Mouse (Mus musculus) embryonic facial prominence, embryonic 13.5 days (tissue): ENCODE results near the gene Smurf1. TPM values are rescaled to one million over a fixed set of nuclear protein-coding genes. Genes with fewer than 3 reads are reported as not detected.

Source experiments
- ATAC-seq: fragments of 200-750 bp; cut with Nextera tagmentation; 2 replicates; pipeline ENCODE4 v1.8.0; 2017; ENCODE audit warnings: low read depth; ENCODE audit not compliant: insufficient number of reproducible peaks, insufficient read depth, low FRiP score, low TSS enrichment
- H3K27ac ChIP-seq: fragments of 300-500 bp; sonication (generic); 2 replicates; pipeline ENCODE4 v1.5.1; 2015; ENCODE audit warnings: moderate library complexity, mild to moderate bottlenecking, inconsistent platforms
- H3K27me3 ChIP-seq: fragments of 300-500 bp; sonication (generic); 2 replicates; pipeline ENCODE4 v1.6.1; 2015; ENCODE audit warnings: mild to moderate bottlenecking, inconsistent platforms
- H3K36me3 ChIP-seq: fragments of 300-500 bp; sonication (generic); 2 replicates; pipeline ENCODE4 v1.6.1; 2015; ENCODE audit warnings: mild to moderate bottlenecking, inconsistent platforms
- H3K4me1 ChIP-seq: fragments of 300-500 bp; sonication (generic); 2 replicates; pipeline ENCODE4 v1.6.1; 2015; ENCODE audit warnings: inconsistent platforms
- H3K4me2 ChIP-seq: fragments of 300-500 bp; sonication (generic); 2 replicates; pipeline ENCODE4 v1.6.1; 2015; ENCODE audit warnings: moderate library complexity, mild to moderate bottlenecking, inconsistent platforms
- H3K4me3 ChIP-seq: fragments of 300-500 bp; sonication (generic); 2 replicates; pipeline ENCODE4 v1.5.1; 2015; ENCODE audit warnings: mild to moderate bottlenecking, inconsistent platforms
- H3K9ac ChIP-seq: fragments of 300-500 bp; sonication (generic); 2 replicates; pipeline ENCODE4 v1.6.1; 2015; ENCODE audit warnings: mild to moderate bottlenecking, inconsistent platforms
- H3K9me3 ChIP-seq: fragments of 300-500 bp; sonication (generic); 2 replicates; pipeline ENCODE4 v1.6.1; 2016; ENCODE audit warnings: inconsistent platforms
- WGBS: fragments of 180-500 bp; shearing (Covaris S2); methylation state at CpG from one replicate; pipeline ENCODE4 v1.1.7; 2015; ENCODE audit warnings: mixed read lengths; 5-methylcytosine and 5-hydroxymethylcytosine counted together
- polyA plus RNA-seq: library from polyadenylated mRNA; unstranded; fragments of >200 nt; fragmentation: Nextera tagmentation; extraction: Ambion mirVana; gene quantifications from 2 replicates; pipeline ENCODE4 v1.2.1, GENCODE M21; 2015

Gene Smurf1
- polyA plus RNA-seq, 1 experiment from 2014 or later = 18.0 TPM

DNA sequence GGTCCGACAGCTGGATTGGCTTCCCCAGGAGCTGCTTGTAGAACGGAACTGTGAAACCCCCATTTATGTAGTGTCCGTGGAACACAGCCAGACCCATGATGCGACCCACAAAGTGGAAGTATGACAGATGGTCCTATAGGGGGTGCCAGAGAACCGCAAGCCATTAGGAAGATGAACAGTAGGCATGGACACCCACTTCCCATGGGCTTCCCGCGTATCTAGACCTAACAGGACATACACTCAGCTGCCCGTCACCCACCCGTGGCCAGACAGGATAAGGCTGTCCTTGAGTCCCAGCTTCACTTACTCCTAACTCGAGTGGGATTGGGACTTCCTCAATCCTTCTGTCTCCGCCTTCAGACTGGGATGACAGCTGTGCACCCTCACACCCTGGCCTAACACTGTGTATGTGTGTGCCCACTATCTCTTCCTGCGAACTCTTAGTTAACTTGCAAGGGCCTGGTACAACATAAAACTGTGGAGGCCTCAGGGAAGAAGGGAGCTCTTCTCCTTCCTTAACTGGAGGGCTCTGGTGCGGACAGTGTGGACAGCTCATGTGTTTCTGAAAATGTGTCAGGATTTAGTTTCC, 80.9 kb downstream of the Smurf1 start:
- ATAC-seq = no peak
- no peak overlapping the region for H3K9ac ChIP-seq
- no peak overlapping the region for H3K4me3 ChIP-seq
- no peak overlapping the region for H3K27ac ChIP-seq
- H3K36me3 ChIP-seq = peaks cover 100% of the 10 kb centered on the region
- H3K27me3 ChIP-seq = no peaks in the 10 kb centered on the region
- 86% methylated on average over 13 of the region's 13 CpGs for WGBS
- no peaks in the 10 kb centered on the region for H3K4me1 ChIP-seq
- H3K4me2 ChIP-seq = no peak overlapping the region
- no peaks in the 10 kb centered on the region for H3K9me3 ChIP-seq

DNA sequence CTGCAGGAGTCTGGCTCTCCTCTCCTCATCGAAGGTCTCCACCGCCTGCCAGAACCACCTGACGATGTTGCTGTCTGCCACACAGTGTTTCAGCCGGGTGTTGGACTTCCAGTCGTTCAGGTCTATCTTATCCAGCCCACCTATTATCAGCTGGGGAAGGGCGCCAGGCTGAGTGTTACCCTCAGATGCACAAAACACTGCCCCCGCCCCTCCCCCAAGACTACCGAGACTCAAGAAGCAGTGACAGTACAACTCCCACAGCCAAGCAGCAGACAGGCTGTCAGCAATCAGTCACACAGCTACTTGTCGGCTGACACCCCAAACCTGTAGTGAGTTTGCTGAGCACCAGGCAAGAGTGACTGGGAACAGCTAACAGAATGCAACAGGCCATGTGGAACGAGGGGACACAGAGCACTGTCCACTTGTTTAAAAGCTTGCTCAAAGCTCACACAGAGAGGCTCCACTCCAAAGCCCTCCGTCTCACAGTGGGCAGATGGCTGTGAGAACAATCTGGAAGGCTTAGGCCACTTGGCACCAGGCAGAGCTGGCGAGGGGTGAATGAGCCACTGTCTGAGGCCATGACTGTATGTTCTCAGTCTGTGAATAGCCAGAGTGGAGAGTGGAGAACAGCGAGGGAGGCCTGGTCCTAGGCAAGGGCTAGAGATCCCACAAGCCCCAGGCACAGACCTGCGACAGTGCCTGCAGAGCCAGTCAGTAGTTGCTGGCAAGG, 83.8 kb downstream of the Smurf1 start:
- Histone ChIP-seq H3K9ac (no peak overlapping the region), H3K4me1 (no peaks in the 10 kb centered on the region), H3K4me2 (no peak overlapping the region), H3K27ac (no peak overlapping the region), H3K27me3 (no peaks in the 10 kb centered on the region), H3K4me3 (no peak overlapping the region), H3K9me3 (no peaks in the 10 kb centered on the region), H3K36me3 (peaks cover 100% of the 10 kb centered on the region)
- WGBS = 91% methylated on average over 14 of the region's 14 CpGs
- ATAC-seq = no peak

DNA sequence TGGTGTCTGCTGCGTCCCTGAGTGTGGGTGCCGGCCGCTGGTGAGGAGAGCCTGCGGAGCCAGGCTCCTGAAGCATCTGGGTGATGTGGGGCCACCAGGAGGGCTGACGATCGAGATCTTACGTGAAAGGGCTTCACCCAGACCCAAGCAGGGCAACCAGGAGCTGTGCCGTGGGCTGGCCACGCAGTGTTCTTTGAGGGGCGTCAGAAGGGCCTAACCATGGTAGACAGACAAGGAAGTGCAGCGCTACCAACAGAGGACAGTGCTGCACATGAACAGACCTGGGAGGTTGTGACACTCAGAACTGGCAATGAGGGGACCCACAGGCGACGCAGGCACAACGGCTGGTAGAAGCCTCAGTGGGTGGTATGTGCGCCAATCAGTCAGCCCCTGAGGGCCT, 88.6 kb downstream of the Smurf1 start:
- 0 out of 2 replicates have a peak, but pooled peaks cover 3% of the 10 kb centered on the region for H3K4me1 ChIP-seq
- peak overlapping the region; percentile 22; the same call in 1 of the 2 replicates for H3K27ac ChIP-seq
- no peaks in the 10 kb centered on the region for H3K27me3 ChIP-seq
- ATAC-seq = no peak
- H3K9me3 ChIP-seq = no peaks in the 10 kb centered on the region
- H3K4me3 ChIP-seq = no peak overlapping the region
- 92% methylated on average over 15 of the region's 15 CpGs for WGBS
- no peak overlapping the region for H3K9ac ChIP-seq
- H3K4me2 ChIP-seq = no peak overlapping the region
- H3K36me3 ChIP-seq = peaks cover 54% of the 10 kb centered on the region

DNA sequence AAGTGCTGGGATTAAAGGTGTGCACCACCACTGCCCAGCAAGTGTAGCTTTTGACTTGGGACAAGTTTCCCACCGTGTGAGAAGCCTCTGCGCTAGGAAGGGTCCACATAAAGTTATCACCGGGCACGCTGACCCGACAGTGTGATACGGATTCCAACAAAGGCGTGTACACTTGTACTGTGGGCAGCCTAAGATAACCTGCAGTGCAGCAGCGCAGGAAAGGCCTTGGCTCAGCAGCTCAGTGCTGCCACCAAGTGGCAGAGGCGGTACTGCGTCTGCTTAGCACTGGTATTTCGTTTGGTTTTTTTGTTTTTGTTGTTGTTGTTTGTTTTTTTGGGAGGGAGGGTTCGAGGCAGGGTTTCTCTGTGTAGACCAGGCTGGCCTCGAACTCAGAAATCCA, 89.8 kb downstream of the Smurf1 start:
- H3K4me1 ChIP-seq = 0 out of 2 replicates have a peak, but pooled peaks cover 3% of the 10 kb centered on the region
- no peak overlapping the region for H3K4me2 ChIP-seq
- peaks cover 43% of the 10 kb centered on the region for H3K36me3 ChIP-seq
- H3K9ac ChIP-seq = no peak overlapping the region
- no peaks in the 10 kb centered on the region for H3K9me3 ChIP-seq
- no peak overlapping the region for H3K27ac ChIP-seq
- H3K27me3 ChIP-seq = no peaks in the 10 kb centered on the region
- ATAC-seq = no peak
- 12% methylated on average over 13 of the region's 13 CpGs for WGBS
- H3K4me3 ChIP-seq = no peak overlapping the region

DNA sequence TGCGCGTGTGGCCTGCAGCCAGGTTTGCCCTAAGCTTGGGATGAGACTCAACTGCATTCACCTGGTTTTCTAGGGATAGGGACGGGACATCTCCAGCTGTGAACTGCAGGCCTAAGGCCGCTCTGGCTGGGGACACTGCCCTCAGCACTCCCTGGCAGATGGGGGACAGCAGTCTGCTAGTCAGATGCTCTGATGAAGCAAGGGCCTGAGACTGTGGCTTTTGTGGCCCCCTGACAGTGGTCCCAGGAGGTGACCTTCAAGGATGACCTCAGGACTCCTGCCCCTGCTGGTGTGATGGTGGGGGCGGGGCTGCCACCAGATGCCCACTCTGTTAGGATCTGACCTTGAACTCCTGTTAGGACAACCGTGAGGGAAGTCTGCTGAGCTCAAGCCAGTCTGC, 90.4 kb downstream of the Smurf1 start:
- H3K9me3 ChIP-seq = no peaks in the 10 kb centered on the region
- peaks cover 36% of the 10 kb centered on the region for H3K36me3 ChIP-seq
- no peak for ATAC-seq
- 84% methylated on average over 6 of the region's 6 CpGs for WGBS
- no peak overlapping the region for H3K4me3 ChIP-seq
- no peak overlapping the region for H3K9ac ChIP-seq
- 0 out of 2 replicates have a peak, but pooled peaks cover 3% of the 10 kb centered on the region for H3K4me1 ChIP-seq
- H3K27ac ChIP-seq = no peak overlapping the region
- no peaks in the 10 kb centered on the region for H3K27me3 ChIP-seq
- H3K4me2 ChIP-seq = no peak overlapping the region

DNA sequence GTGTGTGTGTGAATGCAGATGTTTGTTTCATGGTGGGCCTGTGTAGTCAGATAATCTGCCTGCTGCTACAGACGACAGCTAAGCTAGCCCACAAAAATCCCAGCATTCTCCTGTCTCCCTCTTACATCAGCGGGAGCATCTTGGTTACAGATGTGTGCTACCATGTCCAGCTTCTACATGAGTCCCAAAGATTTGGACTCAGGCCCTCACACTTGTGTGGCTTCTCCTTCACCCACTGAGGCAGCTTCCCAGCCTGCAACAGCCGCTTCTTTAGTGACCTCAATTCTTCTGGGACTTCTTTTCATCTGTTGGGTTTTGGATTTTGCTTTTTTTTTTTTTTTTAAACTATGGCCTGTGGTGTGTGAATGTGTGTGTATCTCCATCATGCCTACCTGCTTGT, 92.8 kb downstream of the Smurf1 start:
- H3K4me2 ChIP-seq = no peak overlapping the region
- WGBS = 75% methylated on average over 3 of the region's 3 CpGs
- 0 out of 2 replicates have a peak, but pooled peaks cover 3% of the 10 kb centered on the region for H3K4me1 ChIP-seq
- no peak overlapping the region for H3K27ac ChIP-seq
- H3K9ac ChIP-seq = no peak overlapping the region
- no peak overlapping the region for H3K4me3 ChIP-seq
- ATAC-seq = no peak
- no peaks in the 10 kb centered on the region for H3K9me3 ChIP-seq
- H3K36me3 ChIP-seq = peaks cover 13% of the 10 kb centered on the region
- H3K27me3 ChIP-seq = no peaks in the 10 kb centered on the region

DNA sequence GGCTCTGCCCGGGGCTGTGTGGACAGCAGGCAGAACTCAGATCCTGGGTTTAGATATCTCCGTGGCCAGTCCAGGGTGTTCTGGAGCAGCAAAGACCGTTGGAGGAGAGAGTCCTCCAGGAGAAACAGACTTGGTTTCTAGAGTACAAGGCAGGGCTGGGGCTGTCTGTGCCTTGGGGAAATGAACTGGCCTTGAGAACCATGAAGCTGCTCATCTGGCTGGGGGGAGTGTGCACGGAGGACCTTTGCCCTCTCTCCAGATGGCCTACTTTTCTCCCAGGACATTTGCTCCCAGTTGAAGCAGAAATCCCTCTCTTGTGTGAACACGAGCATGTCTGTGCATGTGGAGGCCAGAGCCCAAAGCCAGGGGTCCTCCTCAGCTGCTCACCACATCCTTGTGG, 93.3 kb downstream of the Smurf1 start:
- ATAC-seq = no peak
- 65% methylated on average over 5 of the region's 5 CpGs for WGBS
- no peak overlapping the region for H3K27ac ChIP-seq

DNA sequence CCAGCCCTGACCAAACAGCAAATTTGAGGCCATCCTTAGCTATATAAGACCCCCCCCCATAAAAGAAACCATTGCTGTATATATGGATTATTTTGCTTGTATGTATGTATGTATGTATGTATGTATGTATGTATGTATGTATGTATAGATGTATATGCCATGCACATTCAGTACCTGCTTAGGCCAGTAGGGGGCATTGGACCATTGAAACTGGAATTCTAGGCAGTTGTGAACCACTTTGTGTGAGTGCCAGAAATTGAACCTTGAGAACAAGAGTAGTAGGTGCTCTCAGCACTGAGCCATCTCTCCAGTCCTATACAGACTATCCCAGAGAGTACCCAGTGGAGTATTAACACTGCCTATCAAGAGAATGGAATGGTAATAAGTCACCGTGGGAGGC, 93.9 kb downstream of the Smurf1 start:
- Histone ChIP-seq H3K27ac (no peak overlapping the region), H3K4me1 (0 out of 2 replicates have a peak, but pooled peaks cover 3% of the 10 kb centered on the region), H3K36me3 (peaks cover 2% of the 10 kb centered on the region), H3K9me3 (no peaks in the 10 kb centered on the region), H3K9ac (no peak overlapping the region), H3K27me3 (no peaks in the 10 kb centered on the region), H3K4me2 (no peak overlapping the region), H3K4me3 (no peak overlapping the region)
- 89% methylated on average over 1 of the region's 1 CpGs for WGBS
- no peak for ATAC-seq

More for the DNA sequence above, 93.3 kb downstream of the Smurf1 start:
- no peak overlapping the region for H3K4me3 ChIP-seq
- no peak overlapping the region for H3K4me2 ChIP-seq
- H3K27me3 ChIP-seq = no peaks in the 10 kb centered on the region
- 0 out of 2 replicates have a peak, but pooled peaks cover 3% of the 10 kb centered on the region for H3K4me1 ChIP-seq
- peaks cover 7% of the 10 kb centered on the region for H3K36me3 ChIP-seq
- H3K9me3 ChIP-seq = no peaks in the 10 kb centered on the region
- no peak overlapping the region for H3K9ac ChIP-seq

DNA sequence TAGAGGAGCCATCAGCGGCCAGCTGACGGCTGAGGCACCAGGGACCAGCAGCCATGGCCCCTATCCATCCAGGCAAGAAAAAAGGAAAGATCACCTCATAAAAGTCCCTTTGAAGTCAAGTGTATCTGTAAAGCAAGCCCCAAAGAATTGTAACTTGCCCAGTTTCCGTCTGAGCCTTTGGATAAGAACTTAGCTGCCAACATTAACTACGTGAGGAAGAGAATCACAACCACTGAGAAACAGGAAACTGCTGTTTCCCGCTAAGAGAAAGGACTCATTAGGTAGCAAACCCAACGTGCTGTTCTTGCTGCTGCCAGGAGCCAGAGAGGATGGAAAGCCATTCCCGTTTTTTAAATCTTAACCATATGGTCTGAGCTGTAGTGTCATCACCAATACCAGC, 94.9 kb downstream of the Smurf1 start:
- no peak overlapping the region for H3K4me3 ChIP-seq
- ATAC-seq = no peak
- H3K9ac ChIP-seq = no peak overlapping the region
- H3K36me3 ChIP-seq = no peaks in the 10 kb centered on the region
- H3K27me3 ChIP-seq = no peaks in the 10 kb centered on the region
- 0 out of 2 replicates have a peak, but pooled peaks cover 3% of the 10 kb centered on the region for H3K4me1 ChIP-seq
- 59% methylated on average over 7 of the region's 7 CpGs for WGBS
- H3K27ac ChIP-seq = no peak overlapping the region
- H3K4me2 ChIP-seq = no peak overlapping the region
- no peaks in the 10 kb centered on the region for H3K9me3 ChIP-seq

DNA sequence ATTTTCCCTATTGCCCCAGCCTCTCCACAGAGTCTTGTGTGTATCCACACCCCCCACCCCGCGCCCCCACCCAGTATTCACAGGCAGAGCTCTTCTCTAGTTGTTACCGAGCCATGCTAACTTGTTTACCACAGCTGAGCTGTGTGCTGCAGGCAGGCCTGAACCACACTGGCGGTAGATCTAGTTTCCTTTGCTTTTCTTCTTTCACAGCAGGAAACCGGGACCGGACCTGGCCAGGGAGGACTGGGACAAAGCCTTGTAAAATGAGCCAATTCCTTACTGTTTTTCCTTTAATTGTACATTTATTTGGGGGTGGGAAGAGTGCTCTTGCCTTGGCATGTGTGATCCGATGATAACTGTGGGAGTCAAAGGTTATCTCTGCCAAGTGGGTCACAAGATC, 96.2 kb downstream of the Smurf1 start:
- Histone ChIP-seq H3K9ac (no peak overlapping the region), H3K4me2 (no peak overlapping the region), H3K4me1 (0 out of 2 replicates have a peak, but pooled peaks cover 3% of the 10 kb centered on the region), H3K4me3 (no peak overlapping the region), H3K36me3 (no peaks in the 10 kb centered on the region), H3K9me3 (no peaks in the 10 kb centered on the region), H3K27me3 (no peaks in the 10 kb centered on the region), H3K27ac (no peak overlapping the region)
- WGBS = 69% methylated on average over 7 of the region's 7 CpGs
- no peak for ATAC-seq

DNA sequence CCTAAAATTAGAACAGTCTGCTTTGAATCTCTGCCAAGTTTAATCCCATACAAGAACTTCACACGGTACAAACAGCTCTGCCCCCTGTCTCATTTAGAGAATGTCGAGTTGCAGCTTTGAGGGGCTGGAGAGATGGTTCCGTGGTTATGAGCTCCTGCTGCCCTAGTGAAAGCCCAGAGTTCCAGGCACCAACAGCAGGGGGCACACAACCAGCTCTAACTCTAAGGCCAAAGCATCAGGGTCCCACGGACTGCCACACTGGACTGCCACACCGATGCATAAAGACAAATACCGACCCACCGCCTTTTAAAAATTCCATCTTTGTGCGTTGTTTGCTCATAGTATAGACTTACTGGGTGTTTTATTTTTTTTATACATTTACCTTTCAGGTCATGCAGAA, 98.7 kb downstream of the Smurf1 start:
- Histone ChIP-seq H3K4me1 (no peaks in the 10 kb centered on the region), H3K27me3 (no peaks in the 10 kb centered on the region), H3K4me2 (no peak overlapping the region), H3K9ac (no peak overlapping the region), H3K27ac (no peak overlapping the region), H3K36me3 (no peaks in the 10 kb centered on the region), H3K4me3 (no peak overlapping the region), H3K9me3 (no peaks in the 10 kb centered on the region)
- ATAC-seq = no peak
- 75% methylated on average over 8 of the region's 8 CpGs for WGBS

DNA sequence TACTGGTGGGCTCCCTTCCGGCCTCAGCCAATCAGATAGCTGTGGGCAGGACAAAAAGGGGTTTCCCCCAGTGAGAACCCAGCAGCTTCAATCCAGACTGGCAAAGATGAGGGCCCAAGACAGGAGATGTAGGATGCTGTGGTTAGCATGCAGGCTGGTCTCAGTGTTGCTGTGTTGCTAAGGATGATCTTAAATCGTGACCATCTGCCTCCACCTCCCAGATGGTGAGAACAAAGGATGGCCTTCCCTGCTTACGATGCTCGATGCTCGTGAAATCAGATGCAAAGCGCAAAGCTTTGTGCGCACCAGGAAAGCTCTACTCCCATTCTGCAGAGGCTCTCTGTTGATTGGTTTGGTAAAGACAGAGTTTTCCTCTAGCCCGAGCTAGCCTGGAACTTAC, 104.7 kb downstream of the Smurf1 start:
- Histone ChIP-seq H3K27ac (no peak overlapping the region), H3K9me3 (peaks cover 11% of the 10 kb centered on the region), H3K4me2 (no peak overlapping the region), H3K36me3 (peaks cover 54% of the 10 kb centered on the region), H3K4me1 (no peaks in the 10 kb centered on the region), H3K4me3 (no peak overlapping the region), H3K9ac (no peak overlapping the region), H3K27me3 (no peaks in the 10 kb centered on the region)
- whole genome bisulfite sequencing = 97% methylated on average over 8 of the region's 8 CpGs
- no peak for ATAC-seq
